12 mouse cellular contexts compared by ENCODE assay signal in the genomic region with DNA sequence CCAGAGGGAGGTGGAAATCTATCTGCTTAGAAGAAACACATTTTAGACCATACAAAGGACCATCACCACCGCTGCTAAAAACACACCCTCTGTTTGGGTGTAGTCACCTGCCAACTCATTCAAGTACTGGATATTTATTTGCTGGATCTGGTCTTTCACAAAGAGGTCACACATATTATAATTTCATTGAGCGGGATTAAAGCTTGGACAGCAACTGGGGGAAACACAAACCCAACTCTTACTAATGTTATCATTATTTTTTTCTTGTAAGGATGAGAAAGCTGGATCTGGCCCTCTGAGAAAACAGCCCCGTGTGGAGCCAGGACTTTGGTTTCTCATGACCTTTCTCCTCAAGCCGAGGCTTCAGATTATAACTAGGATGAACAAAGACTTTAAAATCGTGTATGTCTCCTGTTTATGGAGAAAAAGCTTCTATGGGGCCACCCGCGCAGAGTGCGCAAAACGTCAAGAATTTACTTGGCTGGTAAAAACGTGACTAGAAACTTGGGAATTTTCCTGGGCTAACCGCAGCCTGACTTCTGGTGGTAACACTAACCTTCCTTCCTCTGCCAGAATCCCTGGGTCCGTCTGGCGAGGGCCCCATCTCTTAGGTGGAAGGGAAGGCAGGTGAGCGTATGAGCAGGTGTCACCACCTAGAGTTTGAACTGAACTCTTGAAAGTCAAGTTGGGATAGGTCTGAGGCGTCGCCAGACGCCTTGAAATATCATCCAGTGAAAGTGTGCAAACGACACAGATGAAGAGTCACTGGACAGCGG. TPM values are rescaled to one million over a fixed set of nuclear protein-coding genes. Genes with fewer than 3 reads are reported as not detected.
A peak's percentile ranks its signal among the peaks of the same experiment; 100 is the strongest.
DNase-seq lines count a peak whose midpoint lies in the region; ATAC-seq lines count a peak whose summit lies in the region.
"Had no signal": no experiment of that assay in that cellular context is flagged by ENCODE, and none has a peak within 500 bp of the region (broad histone marks: within the 10 kb centered on the region; RNA-seq: fewer than 3 reads in every experiment).

No protein-coding gene starts in this region.

- H3K9me3 ChIP-seq in heart, embryonic 13.5 days = no peaks in the 10 kb centered on the region
- no peaks in the 10 kb centered on the region for H3K9me3 ChIP-seq in lung, embryonic 16.5 days (ENCODE audit: control insufficient read depth, low read length)
- H3K9me3 ChIP-seq in embryonic facial prominence, embryonic 10.5 days = no peaks in the 10 kb centered on the region
- no peaks in the 10 kb centered on the region for H3K9me3 ChIP-seq in limb, embryonic 12.5 days
- H3K9me3 ChIP-seq: midbrain, embryonic 12.5 days had no signal

- no peak for ATAC-seq in heart, embryonic 13.5 days (ENCODE audit: extremely low read depth, insufficient number of reproducible peaks, low FRiP score, low TSS enrichment)
- no peak for ATAC-seq in lung, embryonic 16.5 days (ENCODE audit: low read depth)
- no peak for ATAC-seq in limb, embryonic 12.5 days (ENCODE audit: insufficient number of reproducible peaks, insufficient read depth, low FRiP score, low TSS enrichment, low read depth)
- ATAC-seq: forebrain, embryonic 14.5 days had no signal

- H3K4me1 ChIP-seq in heart, embryonic 13.5 days = peaks cover 36% of the 10 kb centered on the region
- peaks cover 9% of the 10 kb centered on the region; the same call in 1 of the 2 replicates for H3K4me1 ChIP-seq in lung, embryonic 16.5 days (replicated peaks; ENCODE audit: control insufficient read depth, insufficient read depth, low read length)
- H3K4me1 ChIP-seq in embryonic facial prominence, embryonic 10.5 days = peaks cover 26% of the 10 kb centered on the region
- peaks cover 29% of the 10 kb centered on the region for H3K4me1 ChIP-seq in limb, embryonic 12.5 days (replicated peaks)

- H3K27me3 ChIP-seq in heart, embryonic 13.5 days (replicated peaks) = peaks cover 84% of the 10 kb centered on the region
- peaks cover 20% of the 10 kb centered on the region for H3K27me3 ChIP-seq in lung, embryonic 16.5 days (ENCODE audit: control insufficient read depth, insufficient read depth, low read depth, low read length)
- peaks cover 97% of the 10 kb centered on the region for H3K27me3 ChIP-seq in embryonic facial prominence, embryonic 10.5 days (replicated peaks; ENCODE audit: low read depth, poor library complexity, severe bottlenecking)
- H3K27me3 ChIP-seq in limb, embryonic 12.5 days = peaks cover 88% of the 10 kb centered on the region

- H3K4me2 ChIP-seq in heart, embryonic 13.5 days = peak overlapping the region; percentile 67
- H3K4me2 ChIP-seq in lung, embryonic 16.5 days (ENCODE audit: low read depth, low read length) = peak overlapping the region; percentile 59
- peak overlapping the region; percentile 39; the same call in 1 of the 2 replicates for H3K4me2 ChIP-seq in limb, embryonic 12.5 days
- H3K4me2 ChIP-seq: midbrain, embryonic 12.5 days had no signal

- peak overlapping the region; percentile 50 for H3K4me3 ChIP-seq in heart, embryonic 13.5 days
- H3K4me3 ChIP-seq in lung, embryonic 16.5 days (ENCODE audit: low read length) = peak overlapping the region; percentile 50
- no peak overlapping the region; the same call in 1 of the 2 replicates for H3K4me3 ChIP-seq in embryonic facial prominence, embryonic 10.5 days
- H3K4me3 ChIP-seq in limb, embryonic 12.5 days (replicated peaks) = peak overlapping the region; percentile 14; the same call in 1 of the 2 replicates
- H3K4me3 ChIP-seq: midbrain, embryonic 12.5 days had no signal

- H3K9ac ChIP-seq in heart, embryonic 13.5 days = peak overlapping the region; percentile 74
- H3K9ac ChIP-seq in lung, embryonic 16.5 days (ENCODE audit: low read length) = peak overlapping the region; percentile 66
- no peak overlapping the region for H3K9ac ChIP-seq in limb, embryonic 12.5 days (replicated peaks)
- H3K9ac ChIP-seq: midbrain, embryonic 12.5 days had no signal

- WGBS in heart, embryonic 13.5 days = 8% methylated on average over 19 of the region's 19 CpGs
- WGBS in lung, embryonic 16.5 days = 7% methylated on average over 19 of the region's 19 CpGs
- 2% methylated on average over 19 of the region's 19 CpGs for WGBS in embryonic facial prominence, embryonic 10.5 days
- WGBS in limb, embryonic 12.5 days = 2% methylated on average over 19 of the region's 19 CpGs

- DNase-seq in heart, postnatal 4 days = no peak
- no peak for DNase-seq in lung, postnatal 36 days
- DNase-seq in embryonic facial prominence, embryonic 10.5 days (ENCODE audit: low spot score) = peak; percentile 37
- DNase-seq in right cerebral cortex, postnatal 10 days (ENCODE audit: low spot score in 2 of 2) = no peak
- DNase-seq in cerebellum, adult 11 months = no peak
- DNase-seq: cerebellum, postnatal 36 days had no signal

- no peaks in the 10 kb centered on the region for H3K36me3 ChIP-seq in heart, embryonic 13.5 days
- no peaks in the 10 kb centered on the region for H3K36me3 ChIP-seq in lung, embryonic 16.5 days (ENCODE audit: control insufficient read depth, insufficient read depth, low read length)
- H3K36me3 ChIP-seq in embryonic facial prominence, embryonic 10.5 days (replicated peaks) = no peaks in the 10 kb centered on the region
- H3K36me3 ChIP-seq in limb, embryonic 12.5 days = no peaks in the 10 kb centered on the region
- H3K36me3 ChIP-seq: midbrain, embryonic 12.5 days had no signal

- H3K27ac ChIP-seq in heart, embryonic 13.5 days (replicated peaks) = peak overlapping the region; percentile 76
- H3K27ac ChIP-seq in lung, embryonic 16.5 days (ENCODE audit: low read length) = peak overlapping the region; percentile 93
- H3K27ac ChIP-seq in embryonic facial prominence, embryonic 10.5 days (replicated peaks) = no peak overlapping the region
- H3K27ac ChIP-seq in limb, embryonic 12.5 days = no peak overlapping the region
- H3K27ac ChIP-seq: midbrain, embryonic 12.5 days had no signal

RNA-seq across cellular contexts. Expression of a gene that starts 4.3 kb away (rescaled TPM):
- 61.7 and 63.3 TPM in 2 replicates for polyA plus RNA-seq in heart, embryonic 13.5 days (2015; fragmentation: Nextera tagmentation; extraction: Ambion mirVana)
- 10 to 100 TPM; 38.6 to 44.5 TPM for total RNA-seq in heart, postnatal 4 days (2021)
- polyA plus RNA-seq in lung, embryonic 16.5 days (2015; fragmentation: Nextera tagmentation; extraction: Ambion mirVana) = 383 and 396 TPM in 2 replicates
- 4.8 and 5.0 TPM in 2 replicates for polyA plus RNA-seq in embryonic facial prominence, embryonic 10.5 days (2016; fragmentation: Nextera tagmentation; extraction: Ambion mirVana)
- 0.22 and 0.59 TPM in 2 replicates for polyA plus RNA-seq in limb, embryonic 12.5 days (2016; fragmentation: Nextera tagmentation; extraction: Ambion mirVana)
- total RNA-seq: left cerebral cortex, postnatal 36 days had no signal
- polyA plus RNA-seq: midbrain, embryonic 12.5 days had no signal

Comparison
In these comparisons a context has a peak if more than half of its experiments do, and no peak if none do; other contexts are left out.
1. H3K27ac ChIP-seq: peak in heart, embryonic 13.5 days (single experiment) and lung, embryonic 16.5 days (single experiment); none in embryonic facial prominence, embryonic 10.5 days (single experiment) and limb, embryonic 12.5 days (single experiment).
2. RNA of a gene that starts 4.3 kb away (polyA plus RNA-seq): 383 to 396 TPM in lung, embryonic 16.5 days and 61.7 to 63.3 TPM in heart, embryonic 13.5 days; 4.8 to 5.0 TPM in embryonic facial prominence, embryonic 10.5 days and 0.22 to 0.59 TPM in limb, embryonic 12.5 days; every median in the first group is over 10 times any median in the second.
3. Peak in every context shown above with its lines, with median percentiles within 50 percentile points of each other: H3K4me2 ChIP-seq.